Mouse (Mus musculus): ENCODE measurements around the gene Chchd6.

Chchd6 gene

GRCm38 (mm10) chr6:89344613-89345485, 250.6 kb downstream of the Chchd6 start:
- no peak for ATAC-seq (ENCODE audit: insufficient number of reproducible peaks, low FRiP score, low TSS enrichment)

GRCm38 (mm10) chr6:89341981-89342380, 253.5 kb downstream of the Chchd6 start:
- ATAC-seq (ENCODE audit: insufficient number of reproducible peaks, low FRiP score, low TSS enrichment): no peak

- no peak for ATAC-seq (ENCODE audit: insufficient number of reproducible peaks, low FRiP score, low TSS enrichment)
Observed at GRCm38 (mm10) chr6:89339447-89339846, 256.0 kb downstream of the Chchd6 start.

- no peak for ATAC-seq (ENCODE audit: insufficient number of reproducible peaks, low FRiP score, low TSS enrichment)
Observed at GRCm38 (mm10) chr6:89338733-89339132, 256.7 kb downstream of the Chchd6 start.

- no peak for ATAC-seq (ENCODE audit: insufficient number of reproducible peaks, low FRiP score, low TSS enrichment)
Observed at GRCm38 (mm10) chr6:89337574-89337973, 257.9 kb downstream of the Chchd6 start.

GRCm38 (mm10) chr6:89333964-89334702, 261.3 kb downstream of the Chchd6 start:
- no peak for ATAC-seq (ENCODE audit: insufficient number of reproducible peaks, low FRiP score, low TSS enrichment)
